Mouse (Mus musculus) forebrain, embryonic 15.5 days (tissue): ENCODE results near the gene Myof. TPM values are rescaled to one million over a fixed set of nuclear protein-coding genes. Genes with fewer than 3 reads are reported as not detected.
A peak's percentile ranks its signal among the peaks of the same experiment; 100 is the strongest.

Experiments used
- ATAC-seq: fragments of 200-750 bp; cut with Nextera tagmentation; replicated peaks from 2 replicates; pipeline ENCODE4 v1.8.0; 2017; ENCODE audit warnings: mild to moderate bottlenecking, moderate TSS enrichment, moderate library complexity
- H3K27ac ChIP-seq: fragments of 300-500 bp; sonication (generic); replicated peaks from 2 replicates; pipeline ENCODE4 v1.5.1; 2015; ENCODE audit warnings: mild to moderate bottlenecking, inconsistent platforms
- H3K27me3 ChIP-seq: fragments of 300-500 bp; sonication (generic); 2 replicates; pipeline ENCODE4 v1.6.1; 2015; ENCODE audit warnings: inconsistent platforms
- H3K36me3 ChIP-seq: fragments of 300-500 bp; sonication (generic); 2 replicates; pipeline ENCODE4 v1.6.1; 2015; ENCODE audit warnings: mild to moderate bottlenecking, inconsistent platforms
- H3K4me1 ChIP-seq: fragments of 300-500 bp; sonication (generic); 2 replicates; pipeline ENCODE4 v1.6.1; 2015; ENCODE audit warnings: inconsistent platforms
- H3K4me2 ChIP-seq: fragments of 300-500 bp; sonication (generic); replicated peaks from 2 replicates; pipeline ENCODE4 v1.6.1; 2015; ENCODE audit warnings: mild to moderate bottlenecking, inconsistent platforms
- H3K4me3 ChIP-seq: fragments of 300-500 bp; sonication (generic); 2 replicates; pipeline ENCODE4 v1.5.1; 2015; ENCODE audit warnings: mild to moderate bottlenecking, inconsistent platforms
- H3K9ac ChIP-seq: fragments of 300-500 bp; sonication (generic); replicated peaks from 2 replicates; pipeline ENCODE4 v1.6.1; 2015; ENCODE audit warnings: mild to moderate bottlenecking, inconsistent platforms
- H3K9me3 ChIP-seq: fragments of 300-500 bp; sonication (generic); 2 replicates; pipeline ENCODE4 v1.6.1; 2016; ENCODE audit warnings: inconsistent platforms
- WGBS: fragments of 180-500 bp; shearing (Covaris S2); methylation state at CpG from one replicate; pipeline ENCODE4 v1.1.7; 2015; ENCODE audit warnings: mixed read lengths; 5-methylcytosine and 5-hydroxymethylcytosine counted together
- polyA plus RNA-seq: library from polyadenylated mRNA; unstranded; fragments of >200 nt; fragmentation: Nextera tagmentation; extraction: Ambion mirVana; gene quantifications from 2 replicates; pipeline ENCODE4 v1.2.1, GENCODE M21; 2015

Myof gene
- polyA plus RNA-seq, 1 experiment from 2014 or later, result 1.4 TPM

DNA sequence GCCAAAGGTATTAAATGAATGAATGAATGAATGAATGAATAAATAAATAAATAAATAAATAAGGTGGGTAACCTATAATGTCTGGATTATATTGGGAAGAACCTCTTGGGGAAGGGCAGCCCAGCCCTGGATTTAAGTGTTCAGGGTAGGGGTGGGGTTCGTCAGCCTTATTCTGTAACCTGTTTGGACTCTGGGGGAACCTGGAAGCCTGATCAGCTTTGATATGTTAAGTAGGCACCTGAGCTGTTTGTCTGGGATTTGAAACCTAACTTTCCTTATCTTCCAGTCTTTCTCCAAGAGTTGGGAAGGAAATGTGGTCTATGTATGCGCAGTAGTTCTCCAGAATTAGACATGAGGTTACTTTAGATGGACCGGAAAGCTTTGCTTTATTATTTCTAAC, 19.8 kb upstream of the Myof start:
- no peak overlapping the region for H3K9ac ChIP-seq
- no peaks in the 10 kb centered on the region for H3K27me3 ChIP-seq
- ATAC-seq, result no peak
- H3K4me3 ChIP-seq, result no peak overlapping the region
- no peak overlapping the region for H3K27ac ChIP-seq
- no peaks in the 10 kb centered on the region for H3K4me1 ChIP-seq
- 90% methylated on average over 3 of the region's 3 CpGs for WGBS
- no peak overlapping the region for H3K4me2 ChIP-seq
- no peaks in the 10 kb centered on the region for H3K9me3 ChIP-seq
- peaks cover 16% of the 10 kb centered on the region for H3K36me3 ChIP-seq

DNA sequence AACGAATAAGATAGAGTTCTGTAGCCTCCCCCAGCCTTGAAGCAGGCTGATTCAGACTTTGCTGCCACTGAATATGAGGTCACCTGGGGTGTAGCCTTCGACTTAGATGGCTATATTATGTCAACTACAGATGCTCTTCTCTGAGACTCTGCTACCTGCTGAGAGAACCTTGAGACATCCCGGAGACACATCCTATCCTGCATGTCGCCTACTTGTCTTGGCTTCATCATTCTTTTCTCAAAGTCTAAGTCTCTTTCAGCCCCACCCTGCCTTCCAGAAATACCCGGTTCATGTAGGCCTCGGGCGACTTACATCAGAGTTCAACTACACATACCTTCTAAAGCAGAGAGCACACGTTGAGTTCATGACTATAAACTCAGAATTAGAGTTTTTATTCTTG, 13.6 kb upstream of the Myof start:
- H3K4me1 ChIP-seq, result peaks cover 22% of the 10 kb centered on the region

DNA sequence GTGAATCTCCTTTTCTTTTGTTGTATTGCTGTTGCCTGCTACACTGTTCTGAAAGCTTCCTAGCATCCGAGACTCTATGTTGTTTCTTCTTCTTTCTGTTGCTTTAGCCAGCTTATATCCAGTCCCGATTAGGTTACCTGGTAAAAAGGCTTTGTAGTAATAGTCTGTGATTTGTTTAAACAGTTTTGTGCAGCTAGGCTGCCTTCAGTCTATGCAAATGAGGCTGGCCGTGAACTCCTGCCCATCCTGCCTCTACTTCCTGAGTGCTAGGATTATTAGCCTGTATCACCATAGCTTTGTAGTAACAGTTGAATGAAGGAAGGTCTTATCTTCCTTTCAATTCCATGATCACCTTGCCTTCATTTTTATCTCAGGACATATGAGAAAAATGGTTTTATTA, 12.9 kb upstream of the Myof start:
- 44% methylated on average over 3 of the region's 3 CpGs for WGBS
- peak overlapping the region; percentile 65 for H3K4me2 ChIP-seq
- peak overlapping the region; percentile 66 for H3K4me3 ChIP-seq
- no peak overlapping the region for H3K27ac ChIP-seq
- H3K9me3 ChIP-seq, result no peaks in the 10 kb centered on the region
- H3K9ac ChIP-seq, result no peak overlapping the region
- H3K36me3 ChIP-seq, result peaks cover 11% of the 10 kb centered on the region
- ATAC-seq, result no peak
- peaks cover 22% of the 10 kb centered on the region for H3K4me1 ChIP-seq
- H3K27me3 ChIP-seq, result no peaks in the 10 kb centered on the region

More for the DNA sequence above, 13.6 kb upstream of the Myof start:
- no peaks in the 10 kb centered on the region for H3K27me3 ChIP-seq
- H3K27ac ChIP-seq, result no peak overlapping the region
- H3K4me3 ChIP-seq, result no peak overlapping the region
- H3K36me3 ChIP-seq, result peaks cover 11% of the 10 kb centered on the region
- WGBS, result 91% methylated on average over 8 of the region's 8 CpGs
- no peak overlapping the region for H3K4me2 ChIP-seq
- no peak for ATAC-seq
- no peaks in the 10 kb centered on the region for H3K9me3 ChIP-seq
- no peak overlapping the region for H3K9ac ChIP-seq

DNA sequence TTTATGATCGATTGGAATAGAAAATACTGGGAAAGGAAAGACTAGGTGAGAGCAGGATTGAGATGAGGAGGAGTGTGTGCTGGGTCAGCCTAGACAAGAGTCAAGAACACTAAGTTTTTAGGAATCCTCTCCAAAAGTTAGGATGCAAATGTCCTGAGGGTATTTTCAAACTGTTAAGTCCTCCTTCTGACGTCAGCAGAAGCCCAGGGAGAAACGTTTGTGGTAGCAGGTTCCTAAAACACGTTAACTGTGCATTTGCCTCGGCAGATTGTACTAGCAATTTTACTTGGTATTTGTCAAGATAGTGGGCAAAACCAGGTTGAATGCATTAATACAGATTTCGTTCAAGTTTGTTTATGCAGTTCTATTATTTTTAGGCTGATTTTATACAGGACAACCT, 12.4 kb upstream of the Myof start:
- Histone ChIP-seq H3K36me3 (peaks cover 8% of the 10 kb centered on the region), H3K4me3 (peak overlapping the region; percentile 66), H3K4me2 (peak overlapping the region; percentile 65), H3K27me3 (no peaks in the 10 kb centered on the region), H3K27ac (no peak overlapping the region), H3K9ac (0 out of 2 replicates have a peak overlapping the region, but pooled peaks have one; percentile 45), H3K9me3 (no peaks in the 10 kb centered on the region), H3K4me1 (peaks cover 22% of the 10 kb centered on the region)
- 21% methylated on average over 6 of the region's 6 CpGs for WGBS
- ATAC-seq, result no peak

DNA sequence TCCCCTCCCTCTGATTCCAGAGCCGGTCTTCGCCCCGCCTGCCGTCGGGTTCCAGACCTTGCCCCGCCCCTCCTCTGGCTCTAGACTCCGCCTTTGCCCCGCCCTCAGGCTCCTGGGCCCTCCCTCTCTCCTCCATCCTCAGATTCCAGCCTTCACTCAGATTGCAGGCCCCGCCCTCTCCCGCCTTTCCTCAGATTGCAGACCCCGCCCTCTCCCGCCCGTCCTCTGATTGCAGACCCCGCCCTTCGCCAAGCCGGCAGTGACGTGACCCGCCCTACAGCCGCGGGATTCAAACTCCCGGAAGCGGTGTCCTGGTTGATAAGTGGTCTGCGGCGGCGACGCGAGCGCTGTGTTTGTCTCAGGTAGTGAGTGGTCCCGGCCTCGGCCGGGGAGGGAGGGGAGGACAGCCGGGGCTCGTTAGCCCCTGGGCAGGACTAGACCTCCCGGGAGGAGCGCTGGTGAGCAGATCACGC, 11.4 kb upstream of the Myof start, which contains the start of gene Cep55:
Gene Cep55 (plus strand): TSS at position 292 of the 473 bp plus-strand sequence.
- under 1% methylated on average over 33 of the region's 36 CpGs for WGBS
- Histone ChIP-seq H3K36me3 (no peaks in the 10 kb centered on the region), H3K4me2 (peak within 1 kb of the TSS; percentile 65), H3K9ac (peak within 1 kb of the TSS; percentile 56), H3K27me3 (no peaks in the 10 kb centered on the region), H3K4me3 (peak within 1 kb of the TSS; percentile 66), H3K4me1 (peaks cover 22% of the 10 kb centered on the region), H3K27ac (peak within 1 kb of the TSS; percentile 61), H3K9me3 (no peaks in the 10 kb centered on the region)
- ATAC-seq, result peak; percentile 95

DNA sequence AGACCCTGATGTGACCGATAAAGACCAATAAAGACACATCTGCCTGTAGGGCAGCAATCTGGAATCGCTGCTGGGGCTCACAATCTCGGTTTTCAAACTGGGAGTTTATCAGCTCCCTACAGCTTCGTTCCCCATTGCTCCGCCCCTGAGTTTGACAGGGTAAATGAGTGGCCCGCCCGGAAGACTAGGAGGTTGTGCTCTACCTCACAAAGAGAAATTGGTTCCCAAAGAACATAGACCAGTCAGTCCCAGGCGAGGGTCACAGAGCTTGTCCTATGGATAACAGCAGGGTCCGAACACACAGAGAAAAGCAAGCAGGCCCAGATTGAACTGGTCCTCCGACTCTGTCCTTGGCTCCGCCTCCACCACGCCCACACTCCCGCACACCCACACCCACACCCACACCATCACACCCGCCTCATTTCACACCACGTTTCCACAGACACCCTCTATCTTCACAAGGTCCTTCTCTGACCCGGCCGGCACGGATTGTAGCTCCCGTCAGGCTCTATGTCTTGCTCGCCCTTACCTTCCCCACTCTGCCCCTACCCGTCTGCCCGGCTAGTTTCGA, 10.9 kb upstream of the Myof start:
- Histone ChIP-seq H3K9ac (peak overlapping the region; percentile 56), H3K4me3 (peak overlapping the region; percentile 66), H3K4me1 (peaks cover 22% of the 10 kb centered on the region), H3K36me3 (no peaks in the 10 kb centered on the region), H3K4me2 (peak overlapping the region; percentile 47), H3K9me3 (no peaks in the 10 kb centered on the region), H3K27ac (peak overlapping the region; percentile 61), H3K27me3 (no peaks in the 10 kb centered on the region)
- peak; percentile 95 for ATAC-seq
- under 1% methylated on average over 23 of the region's 23 CpGs for WGBS

DNA sequence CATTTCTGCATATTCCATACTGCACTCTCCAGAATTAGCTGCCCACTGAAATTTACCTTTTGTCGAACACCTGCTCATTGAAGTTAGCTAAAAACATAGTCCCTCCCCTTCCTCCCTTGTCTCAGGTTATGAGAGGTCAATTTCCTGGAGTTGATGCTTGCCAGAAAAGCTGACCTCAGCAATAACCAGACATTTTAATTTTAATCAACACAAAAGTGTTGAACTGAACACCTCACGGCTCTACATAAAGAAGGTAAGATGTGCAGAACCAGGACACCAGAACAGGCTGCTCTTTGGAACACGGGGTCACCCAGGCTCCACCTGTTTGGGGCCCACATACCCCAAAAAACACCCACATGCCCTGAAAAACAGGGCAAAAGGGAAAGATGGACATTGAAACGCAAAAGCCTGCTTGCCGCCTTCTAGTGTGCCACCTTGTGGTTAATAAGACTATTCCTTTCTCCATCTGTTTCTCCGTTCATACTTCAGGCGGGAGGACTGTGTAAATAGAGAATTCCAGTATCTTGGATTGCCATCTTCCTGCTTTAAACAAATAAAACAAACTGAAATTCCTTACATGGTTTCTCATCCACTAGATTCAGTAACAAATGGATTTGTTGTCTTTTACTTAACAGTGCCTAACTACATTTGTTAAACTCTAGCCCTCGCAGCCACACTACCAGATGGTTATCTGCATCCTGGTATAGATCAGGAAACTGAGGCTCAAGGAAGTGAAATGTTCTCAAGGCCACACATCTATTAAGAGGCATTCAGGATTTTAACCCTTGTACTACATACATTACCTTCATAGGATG, 10.1 kb upstream of the Myof start:
- peak overlapping the region; percentile 56; the same call in 1 of the 2 replicates for H3K9ac ChIP-seq
- peak overlapping the region; percentile 47 for H3K4me2 ChIP-seq
- no peaks in the 10 kb centered on the region for H3K27me3 ChIP-seq
- peak overlapping the region; percentile 66 for H3K4me3 ChIP-seq
- no peaks in the 10 kb centered on the region for H3K36me3 ChIP-seq
- 31% methylated on average over 8 of the region's 8 CpGs for WGBS
- H3K4me1 ChIP-seq, result peaks cover 22% of the 10 kb centered on the region
- no peaks in the 10 kb centered on the region for H3K9me3 ChIP-seq
- no peak for ATAC-seq
- H3K27ac ChIP-seq, result peak overlapping the region; percentile 61; the same call in 1 of the 2 replicates

DNA sequence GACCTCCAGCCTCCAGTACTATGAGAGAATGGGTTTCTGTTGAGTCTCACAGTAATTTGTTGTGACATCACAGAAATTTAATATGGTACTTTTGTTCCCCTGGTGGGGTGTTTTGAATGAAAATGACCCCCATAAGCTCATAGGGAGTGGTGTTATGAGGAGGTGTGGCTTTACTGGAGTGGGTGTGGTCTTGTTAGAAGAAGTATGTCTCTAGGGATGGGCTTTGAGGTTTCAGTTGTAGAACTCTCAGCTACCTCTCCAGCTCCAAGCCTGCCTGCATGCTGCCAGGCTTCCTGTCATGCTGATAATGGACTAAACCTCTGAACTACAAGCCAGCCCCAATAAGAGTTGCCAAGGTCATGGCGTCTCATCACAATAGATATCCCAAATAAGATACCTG, 6.3 kb upstream of the Myof start:
- 92% methylated on average over 1 of the region's 1 CpGs for WGBS
- Histone ChIP-seq H3K36me3 (no peaks in the 10 kb centered on the region), H3K4me1 (peaks cover 5% of the 10 kb centered on the region), H3K4me2 (no peak overlapping the region), H3K4me3 (no peak overlapping the region), H3K9me3 (no peaks in the 10 kb centered on the region), H3K9ac (no peak overlapping the region), H3K27ac (no peak overlapping the region), H3K27me3 (0 out of 2 replicates have a peak, but pooled peaks cover under 1% of the 10 kb centered on the region)
- no peak for ATAC-seq

DNA sequence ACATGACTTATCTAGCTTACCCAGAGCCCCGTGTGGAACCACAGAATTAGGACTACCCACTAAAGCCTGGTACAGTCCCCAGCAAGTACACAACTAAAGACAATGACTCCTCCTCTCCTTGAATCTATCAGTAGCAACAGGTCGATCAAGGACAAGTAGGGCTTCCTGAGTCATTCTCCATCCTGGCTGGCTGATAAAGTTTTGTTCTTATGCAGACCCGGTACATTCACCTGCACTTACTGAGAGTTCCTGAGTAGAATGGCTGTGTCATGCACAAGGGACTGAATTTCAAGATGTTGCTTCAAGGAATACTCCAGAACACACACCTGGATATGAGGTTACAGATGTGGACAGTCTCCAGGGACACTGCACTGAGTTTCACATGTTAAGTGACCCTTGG, 1.8 kb upstream of the Myof start:
- ATAC-seq, result no peak
- H3K9ac ChIP-seq, result no peak overlapping the region
- H3K9me3 ChIP-seq, result no peaks in the 10 kb centered on the region
- no peak overlapping the region for H3K27ac ChIP-seq
- no peak overlapping the region for H3K4me3 ChIP-seq
- H3K27me3 ChIP-seq, result 0 out of 2 replicates have a peak, but pooled peaks cover 16% of the 10 kb centered on the region
- no peak overlapping the region for H3K4me2 ChIP-seq
- 90% methylated on average over 3 of the region's 3 CpGs for WGBS
- peaks cover 18% of the 10 kb centered on the region for H3K4me1 ChIP-seq
- no peaks in the 10 kb centered on the region for H3K36me3 ChIP-seq

DNA sequence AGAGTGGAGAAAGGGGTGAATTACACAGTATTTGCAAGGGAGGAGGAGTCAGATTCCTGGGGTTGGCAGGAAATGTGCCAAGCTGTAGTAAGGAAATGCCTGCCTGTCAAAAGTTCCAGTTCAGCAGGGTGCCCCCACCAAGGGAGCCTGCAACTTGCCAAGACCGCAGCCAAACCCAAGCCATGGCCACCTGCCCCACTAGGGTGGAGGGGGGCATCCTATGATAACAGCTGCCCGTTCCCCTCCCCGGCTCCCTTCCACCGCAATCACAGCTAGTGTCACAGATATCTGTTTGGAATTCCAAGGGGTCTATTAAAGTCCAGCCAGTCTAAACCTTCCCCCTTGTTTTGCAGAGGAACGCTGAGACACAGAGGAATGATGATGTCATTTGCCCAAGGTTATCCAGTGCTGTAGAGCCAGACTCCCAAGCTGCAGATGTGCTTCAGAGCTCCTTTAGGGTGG, 1.1 kb downstream of the Myof start:
- 0 out of 2 replicates have a peak, but pooled peaks have one; percentile 29 for ATAC-seq
- H3K9ac ChIP-seq, result no peak overlapping the region

DNA sequence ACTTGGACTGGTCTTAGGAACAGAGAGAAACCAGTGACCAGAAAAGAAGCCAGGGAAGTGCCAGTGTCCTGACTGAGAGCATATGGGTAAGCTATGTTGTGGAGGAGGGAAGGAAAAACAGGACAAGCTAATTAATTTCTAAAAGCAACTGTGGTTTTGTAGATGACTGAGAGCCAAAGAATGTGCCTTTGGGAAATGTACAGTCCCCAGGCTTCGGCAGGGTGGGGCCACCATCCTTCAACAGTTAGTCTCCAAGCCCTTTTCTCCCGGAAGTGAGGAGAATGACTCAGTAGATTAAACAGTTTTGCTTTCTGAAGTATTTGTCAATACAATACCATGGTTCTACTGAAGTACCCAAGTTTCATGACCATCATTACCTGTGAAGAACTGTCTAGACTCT, 5.1 kb downstream of the Myof start:
- WGBS, result 90% methylated on average over 2 of the region's 2 CpGs
- Histone ChIP-seq H3K27me3 (0 out of 2 replicates have a peak, but pooled peaks cover 5% of the 10 kb centered on the region), H3K9ac (no peak overlapping the region), H3K4me2 (no peak overlapping the region), H3K4me3 (no peak overlapping the region), H3K9me3 (no peaks in the 10 kb centered on the region), H3K27ac (no peak overlapping the region), H3K4me1 (peaks cover 11% of the 10 kb centered on the region), H3K36me3 (no peaks in the 10 kb centered on the region)
- ATAC-seq, result no peak

More for the DNA sequence above, 1.1 kb downstream of the Myof start:
- Histone ChIP-seq H3K4me2 (no peak overlapping the region), H3K4me1 (peaks cover 18% of the 10 kb centered on the region), H3K9me3 (no peaks in the 10 kb centered on the region), H3K36me3 (no peaks in the 10 kb centered on the region), H3K27me3 (0 out of 2 replicates have a peak, but pooled peaks cover 16% of the 10 kb centered on the region), H3K4me3 (no peak overlapping the region), H3K27ac (no peak overlapping the region)
- 32% methylated on average over 5 of the region's 5 CpGs for WGBS

DNA sequence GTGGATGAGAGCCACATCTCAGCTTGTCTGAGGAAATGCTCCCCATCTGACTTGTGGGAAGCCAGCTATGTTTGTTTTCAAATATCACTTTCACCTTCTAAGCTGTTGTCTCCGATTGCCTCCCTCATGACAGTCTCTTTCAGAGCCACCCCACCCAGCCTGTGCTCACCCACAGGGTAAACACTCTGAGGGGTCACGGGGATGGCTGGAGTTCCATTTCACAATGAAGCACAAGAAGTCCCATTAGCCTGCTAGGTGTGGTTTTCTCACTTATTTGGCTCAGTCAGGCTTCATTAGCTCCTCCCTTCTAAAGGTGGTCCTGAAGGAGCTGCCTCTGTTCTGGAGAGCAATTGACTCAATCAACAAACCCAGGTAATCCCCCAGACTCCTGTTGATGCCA, 7.6 kb downstream of the Myof start:
- Histone ChIP-seq H3K4me2 (no peak overlapping the region), H3K27me3 (no peaks in the 10 kb centered on the region), H3K36me3 (no peaks in the 10 kb centered on the region), H3K9ac (no peak overlapping the region), H3K9me3 (no peaks in the 10 kb centered on the region), H3K4me3 (no peak overlapping the region), H3K27ac (no peak overlapping the region), H3K4me1 (0 out of 2 replicates have a peak, but pooled peaks cover 4% of the 10 kb centered on the region)
- no peak for ATAC-seq
- WGBS, result 85% methylated on average over 2 of the region's 2 CpGs
